Mouse (Mus musculus) lung, postnatal 0 days (tissue): ENCODE results near the gene Slc25a19. TPM values are rescaled to one million over a fixed set of nuclear protein-coding genes. Genes with fewer than 3 reads are reported as not detected.

Experiments
- ATAC-seq: fragments of 200-750 bp; cut with Nextera tagmentation; 2 replicates; pipeline ENCODE4 v1.8.0; 2017; ENCODE audit warnings: moderate library complexity
- DNase-seq: peaks from one replicate; pipeline ENCODE4 v3.0.0-alpha.2; 2016; ENCODE audit warnings: low spot score
- H3K27ac ChIP-seq: fragments of 300-500 bp; sonication (generic); 2 replicates; pipeline ENCODE4 v1.5.1; 2014; ENCODE audit warnings: antibody characterized with exemption, mild to moderate bottlenecking, low read length, mixed read lengths
- H3K27me3 ChIP-seq: fragments of 300-500 bp; sonication (generic); replicated peaks from 2 replicates; pipeline ENCODE4 v1.6.1; 2014; ENCODE audit warnings: low read length, mixed read lengths; ENCODE audit not compliant: insufficient read depth
- H3K36me3 ChIP-seq: fragments of 300-500 bp; sonication (generic); 2 replicates; pipeline ENCODE4 v1.6.1; 2014; ENCODE audit warnings: low read length, mixed read lengths; ENCODE audit not compliant: insufficient read depth
- H3K4me1 ChIP-seq: fragments of 300-500 bp; sonication (generic); 2 replicates; pipeline ENCODE4 v1.6.1; 2014; ENCODE audit warnings: antibody characterized with exemption, low read depth, low read length, mixed read lengths; ENCODE audit not compliant: insufficient read depth
- H3K4me2 ChIP-seq: fragments of 300-500 bp; sonication (generic); replicated peaks from 2 replicates; pipeline ENCODE4 v1.6.1; 2014; ENCODE audit warnings: low read depth, mild to moderate bottlenecking, low read length, moderate library complexity, mixed read lengths
- H3K4me3 ChIP-seq: fragments of 300-500 bp; sonication (generic); 2 replicates; pipeline ENCODE4 v1.5.1; 2014; ENCODE audit warnings: low read depth, low read length
- H3K9ac ChIP-seq: fragments of 300-500 bp; sonication (generic); replicated peaks from 2 replicates; pipeline ENCODE4 v1.6.1; 2014; ENCODE audit warnings: low read depth, mild to moderate bottlenecking
- H3K9me3 ChIP-seq: fragments of 300-500 bp; sonication (generic); 2 replicates; pipeline ENCODE4 v1.6.1; 2016; ENCODE audit warnings: low read length, mixed read lengths
- CTCF ChIP-seq: IDR thresholded peaks from 2 replicates; pipeline ENCODE4 v1.5.1; 2016; ENCODE audit warnings: antibody characterized with exemption, mild to moderate bottlenecking
- EP300 ChIP-seq: IDR thresholded peaks from 2 replicates; pipeline ENCODE4 v1.6.1; 2016; ENCODE audit warnings: antibody characterized with exemption, mild to moderate bottlenecking, control low read depth
- WGBS: fragments of 180-500 bp; shearing (Covaris S2); extraction: QIAGEN DNeasy Blood & Tissue Kit; methylation state at CpG from one replicate; pipeline ENCODE4 v1.1.7; 2014; 5-methylcytosine and 5-hydroxymethylcytosine counted together
- polyA plus RNA-seq: library from polyadenylated mRNA; unstranded; fragments of >200 nt; fragmentation: Nextera tagmentation; extraction: Ambion mirVana; gene quantifications from 2 replicates; pipeline ENCODE4 v1.2.1, GENCODE M21; 2015

Gene Slc25a19
- polyA plus RNA-seq, 1 experiment from 2014 or later, result 18.9 TPM

DNA sequence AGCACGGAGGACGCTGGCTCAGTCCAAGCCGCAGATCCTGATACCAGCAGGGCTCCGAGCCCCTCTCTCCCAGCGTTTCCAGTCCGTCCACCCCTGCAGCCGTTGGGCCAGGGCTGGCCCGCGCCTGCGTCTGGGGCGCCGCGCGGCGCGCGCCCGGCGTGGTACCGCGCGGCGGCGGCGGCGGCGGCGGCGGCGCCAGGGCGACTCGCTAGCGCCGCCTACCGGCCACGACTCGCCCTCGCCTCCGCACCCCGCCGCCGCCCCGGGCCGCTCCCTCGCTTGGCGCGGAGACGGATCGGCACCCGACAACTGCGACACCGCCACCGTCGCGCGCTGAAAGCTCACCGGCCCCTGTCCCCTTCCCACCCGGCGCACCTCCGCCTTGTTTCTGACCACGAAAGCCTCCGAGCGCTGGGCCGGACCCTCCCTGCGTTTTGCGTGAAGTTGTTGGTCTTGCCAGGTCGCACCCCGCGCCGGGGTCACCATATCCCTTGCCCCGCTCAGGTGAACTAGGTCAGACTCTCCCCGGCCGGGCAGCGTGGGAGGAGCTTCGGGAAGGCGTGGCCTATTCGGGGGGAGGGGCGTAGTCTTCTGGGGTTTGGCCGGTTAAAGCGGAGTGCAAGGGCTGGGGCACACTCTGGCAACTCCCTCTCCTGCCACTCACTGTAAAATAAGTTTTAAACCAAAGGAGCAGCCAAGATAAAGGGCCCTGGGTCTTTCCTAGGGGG, 15.5 kb downstream of the Slc25a19 start, which contains the start of gene Mif4gd:
TSS of gene Mif4gd (minus strand) at position 560 of the 728 bp plus-strand sequence.
- Histone ChIP-seq H3K9ac (peak within 1 kb of the TSS; percentile 91), H3K27ac (peak within 1 kb of the TSS; percentile 99), H3K4me2 (peak within 1 kb of the TSS; percentile 81), H3K9me3 (no peaks in the 10 kb centered on the region), H3K36me3 (no peaks in the 10 kb centered on the region), H3K4me3 (peak within 1 kb of the TSS; percentile 84), H3K4me1 (peaks cover 14% of the 10 kb centered on the region), H3K27me3 (no peaks in the 10 kb centered on the region)
- ATAC-seq, result peak; percentile 92
- under 1% methylated on average over 48 of the region's 80 CpGs for WGBS
- no peak for TF ChIP-seq EP300
- TF ChIP-seq CTCF, result peak; percentile 67
- peak; percentile 92 for DNase-seq

DNA sequence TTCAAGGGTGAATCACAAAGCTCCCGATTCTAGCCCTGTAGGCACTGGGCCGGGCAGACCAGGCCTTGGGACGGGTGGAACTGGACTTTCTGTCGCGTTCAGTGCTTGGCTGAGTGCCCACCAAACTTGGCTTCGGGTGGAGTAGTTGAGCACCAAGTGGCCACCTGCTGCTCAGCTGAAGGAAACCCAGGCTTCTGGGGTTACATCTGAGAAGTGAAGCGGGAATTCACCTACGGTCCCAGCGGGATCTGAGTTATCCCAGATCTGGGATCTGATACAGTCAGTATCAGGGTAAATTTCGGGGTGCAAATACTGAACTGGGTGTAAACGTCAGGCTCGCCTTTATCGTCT, 16.1 kb downstream of the Slc25a19 start:
- whole genome bisulfite sequencing, result under 1% methylated on average over 13 of the region's 13 CpGs
- peak overlapping the region; percentile 81 for H3K4me2 ChIP-seq
- no peaks in the 10 kb centered on the region for H3K27me3 ChIP-seq
- TF ChIP-seq EP300 (no peak), CTCF (peak; percentile 49)
- peaks cover 14% of the 10 kb centered on the region for H3K4me1 ChIP-seq
- DNase-seq (peak; percentile 77), ATAC-seq (peak; percentile 45)
- peaks cover 5% of the 10 kb centered on the region; the same call in 1 of the 2 replicates for H3K36me3 ChIP-seq
- peak overlapping the region; percentile 91 for H3K9ac ChIP-seq
- peak overlapping the region; percentile 84 for H3K4me3 ChIP-seq
- H3K27ac ChIP-seq, result peak overlapping the region; percentile 99
- no peaks in the 10 kb centered on the region for H3K9me3 ChIP-seq

- H3K9me3 ChIP-seq, result no peaks in the 10 kb centered on the region
- DNase-seq (no peak), ATAC-seq (no peak)
- H3K27me3 ChIP-seq, result no peaks in the 10 kb centered on the region
- 74% methylated on average over 6 of the region's 6 CpGs for WGBS
- no peak overlapping the region for H3K4me3 ChIP-seq
- peaks cover 14% of the 10 kb centered on the region for H3K4me1 ChIP-seq
- H3K36me3 ChIP-seq, result peaks cover 7% of the 10 kb centered on the region; the same call in 1 of the 2 replicates
- TF ChIP-seq CTCF (no peak), EP300 (no peak)
- no peak overlapping the region for H3K4me2 ChIP-seq
- H3K9ac ChIP-seq, result no peak overlapping the region; the same call in 1 of the 2 replicates
- no peak overlapping the region for H3K27ac ChIP-seq
Measured at GRCm38 (mm10) chr11:115611173-115611572, 16.9 kb downstream of the Slc25a19 start.

GRCm38 (mm10) chr11:115609576-115609975, 18.5 kb downstream of the Slc25a19 start:
- ATAC-seq (no peak), DNase-seq (no peak)
- no peak overlapping the region for H3K9ac ChIP-seq
- TF ChIP-seq EP300 (no peak), CTCF (no peak)
- no peak overlapping the region for H3K27ac ChIP-seq
- peaks cover 7% of the 10 kb centered on the region; the same call in 1 of the 2 replicates for H3K36me3 ChIP-seq
- no peak overlapping the region for H3K4me3 ChIP-seq
- H3K9me3 ChIP-seq, result no peaks in the 10 kb centered on the region
- H3K27me3 ChIP-seq, result no peaks in the 10 kb centered on the region
- no peak overlapping the region for H3K4me2 ChIP-seq
- WGBS, result 54% methylated on average over 3 of the region's 3 CpGs
- peaks cover 18% of the 10 kb centered on the region for H3K4me1 ChIP-seq

- WGBS, result 77% methylated on average over 23 of the region's 23 CpGs
- peaks cover 20% of the 10 kb centered on the region for H3K4me1 ChIP-seq
- no peak overlapping the region for H3K9ac ChIP-seq
Measured at GRCm38 (mm10) chr11:115608421-115609399, 19.4 kb downstream of the Slc25a19 start.

GRCm38 (mm10) chr11:115606733-115607132, 21.4 kb downstream of the Slc25a19 start:
- no peak overlapping the region for H3K9ac ChIP-seq
- ATAC-seq (no peak), DNase-seq (no peak)
- no peak overlapping the region for H3K4me2 ChIP-seq
- 91% methylated on average over 18 of the region's 18 CpGs for WGBS
- H3K27me3 ChIP-seq, result no peaks in the 10 kb centered on the region
- peaks cover 7% of the 10 kb centered on the region; the same call in 1 of the 2 replicates for H3K36me3 ChIP-seq
- no peak for TF ChIP-seq EP300
- no peak for TF ChIP-seq CTCF
- no peak overlapping the region for H3K27ac ChIP-seq
- H3K4me1 ChIP-seq, result peaks cover 19% of the 10 kb centered on the region; the same call in 1 of the 2 replicates
- no peaks in the 10 kb centered on the region for H3K9me3 ChIP-seq
- H3K4me3 ChIP-seq, result no peak overlapping the region

More at GRCm38 (mm10) chr11:115608421-115609399, 19.4 kb downstream of the Slc25a19 start:
- no peak overlapping the region for H3K4me2 ChIP-seq
- DNase-seq, result no peak
- peaks cover 7% of the 10 kb centered on the region; the same call in 1 of the 2 replicates for H3K36me3 ChIP-seq
- no peak for ATAC-seq
- H3K27ac ChIP-seq, result no peak overlapping the region
- H3K9me3 ChIP-seq, result no peaks in the 10 kb centered on the region
- H3K4me3 ChIP-seq, result no peak overlapping the region
- TF ChIP-seq EP300 (no peak), CTCF (0 out of 2 replicates have a peak, but pooled peaks have one; percentile 9)
- H3K27me3 ChIP-seq, result no peaks in the 10 kb centered on the region
